Mouse (Mus musculus) bone marrow macrophage, adult 2 months (primary cell): ENCODE measurements around the gene Tmco3. TPM values are rescaled to one million over a fixed set of nuclear protein-coding genes. Genes with fewer than 3 reads are reported as not detected.

Experiments used
- H3K27ac ChIP-seq: 2 replicates; pipeline ENCODE4 v1.5.1; 2012; ENCODE audit warnings: low read depth, low read length; ENCODE audit not compliant: insufficient read depth
- H3K4me1 ChIP-seq: 2 replicates; pipeline ENCODE4 v1.6.1; 2012; ENCODE audit warnings: low read length; ENCODE audit not compliant: control insufficient read depth, insufficient read depth
- H3K4me3 ChIP-seq: 2 replicates; pipeline ENCODE4 v1.5.1; 2012; ENCODE audit warnings: mild to moderate bottlenecking, low read length, moderate library complexity; ENCODE audit not compliant: insufficient read depth
- CTCF ChIP-seq: IDR thresholded peaks from 2 replicates; pipeline ENCODE4 v1.5.1; 2012; ENCODE audit warnings: low read depth, mild to moderate bottlenecking, low read length, moderate library complexity
- POLR2A ChIP-seq: IDR thresholded peaks from 2 replicates; pipeline ENCODE4 v1.6.1; 2012; ENCODE audit warnings: mild to moderate bottlenecking, low read depth, low read length, borderline replicate concordance
- polyA plus RNA-seq: library from polyadenylated mRNA; stranded (reverse); fragments of >200 nt; gene quantifications from 2 replicates; pipeline ENCODE4 v1.2.4, GENCODE M21; 2012; ENCODE audit not compliant: missing spikeins, insufficient read depth, insufficient read length

Gene Tmco3
- polyA plus RNA-seq, 1 experiment, result 36.8 TPM

DNA sequence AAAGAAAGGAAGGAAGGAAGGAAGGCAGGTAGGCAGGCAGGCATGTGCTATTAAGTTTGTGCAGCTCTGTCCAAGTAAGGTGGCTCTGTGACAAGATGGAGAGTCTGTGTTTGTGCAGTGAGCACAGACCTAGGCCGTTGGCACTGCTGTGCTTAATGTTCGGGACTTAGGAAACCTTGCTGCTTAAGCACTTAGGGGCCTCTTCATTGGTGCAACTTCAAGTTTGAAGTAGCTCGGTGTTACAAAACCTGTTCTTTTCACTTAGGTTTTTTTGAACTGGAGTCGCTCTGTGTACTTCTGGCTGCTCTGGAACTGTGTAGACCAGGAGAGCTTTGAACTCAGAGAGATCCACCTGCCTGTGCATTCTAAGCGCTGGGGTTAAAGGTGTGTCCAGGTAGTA is 15.2 kb upstream of the Tmco3 start:
- H3K4me1 ChIP-seq, result peaks cover 2% of the 10 kb centered on the region; the same call in 1 of the 2 replicates
- no peak overlapping the region for H3K27ac ChIP-seq
- no peak for TF ChIP-seq POLR2A
- TF ChIP-seq CTCF, result no peak
- H3K4me3 ChIP-seq, result no peak overlapping the region

DNA sequence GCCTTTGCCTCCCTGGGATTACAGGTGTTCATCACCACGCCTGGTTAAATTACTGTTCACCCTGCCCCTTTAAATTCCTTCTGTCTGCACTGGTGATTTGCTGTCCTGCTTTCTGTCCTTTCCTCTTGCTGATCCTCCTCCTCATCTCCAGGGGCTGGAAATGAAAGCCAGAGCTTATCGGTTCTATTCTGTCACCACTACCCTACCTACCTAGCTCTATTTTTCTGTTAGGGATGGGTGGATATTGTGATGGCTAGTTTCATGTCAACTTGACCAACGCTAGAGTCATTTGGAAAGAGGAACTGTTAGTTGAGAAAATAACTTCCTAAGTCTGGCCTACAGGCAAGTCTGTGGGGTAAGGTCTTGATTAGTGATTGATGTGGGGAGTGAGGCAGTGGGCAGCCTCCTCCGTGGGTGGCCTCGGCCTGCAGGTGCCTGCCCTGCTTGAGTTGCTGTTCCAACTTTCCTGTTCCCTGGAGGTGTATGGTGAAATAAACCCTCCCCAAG is 11.0 kb upstream of the Tmco3 start:
- H3K4me3 ChIP-seq, result no peak overlapping the region
- TF ChIP-seq CTCF (no peak), POLR2A (no peak)
- H3K27ac ChIP-seq, result no peak overlapping the region
- peaks cover 2% of the 10 kb centered on the region; the same call in 1 of the 2 replicates for H3K4me1 ChIP-seq

DNA sequence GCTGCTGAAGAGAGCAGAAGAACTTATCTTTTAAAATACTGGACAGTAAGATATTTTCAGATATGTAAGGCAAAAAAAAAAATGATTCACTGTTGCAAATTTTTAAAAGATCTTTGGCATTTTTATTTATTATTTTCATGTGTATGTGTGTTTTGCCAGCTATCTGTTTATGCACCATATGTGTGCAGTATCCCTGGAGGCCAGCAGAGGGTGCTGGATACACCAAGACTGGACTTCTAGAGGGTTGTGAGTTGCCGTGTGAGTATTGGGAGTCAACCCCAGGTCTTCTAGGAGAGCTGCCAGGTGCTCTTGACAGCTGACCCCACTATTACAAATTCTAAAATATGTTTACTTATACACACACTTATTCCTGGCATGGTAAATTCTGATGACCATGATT is 4.8 kb upstream of the Tmco3 start:
- Histone ChIP-seq H3K4me1 (peaks cover 6% of the 10 kb centered on the region), H3K4me3 (no peak overlapping the region), H3K27ac (no peak overlapping the region)
- TF ChIP-seq CTCF (peak; percentile 40; the same call in 1 of the 2 replicates), POLR2A (no peak)

DNA sequence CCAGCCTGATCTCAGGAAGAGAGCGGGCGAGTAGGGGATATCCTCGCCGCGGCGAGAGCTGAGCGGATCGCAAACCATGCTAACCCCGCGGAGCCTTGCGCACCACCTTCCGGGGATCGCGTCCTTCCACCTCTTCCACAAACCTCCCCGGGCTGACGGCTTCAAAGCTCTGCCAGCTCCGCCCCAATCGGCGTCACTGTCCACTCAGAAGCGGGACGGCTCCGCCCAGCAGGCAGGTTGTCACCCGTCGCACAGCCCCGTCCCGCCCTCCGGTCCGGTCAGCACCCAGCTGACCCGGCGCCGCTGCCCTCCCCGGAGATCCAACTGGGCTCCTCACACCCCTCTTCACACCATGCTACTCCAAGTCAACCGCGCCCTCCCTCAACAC is 692 bp upstream of the Tmco3 start:
- Histone ChIP-seq H3K27ac (peak overlapping the region; percentile 89), H3K4me3 (peak overlapping the region; percentile 86), H3K4me1 (peaks cover 12% of the 10 kb centered on the region)
- TF ChIP-seq CTCF (no peak), POLR2A (peak; percentile 57; the same call in 1 of the 2 replicates)

DNA sequence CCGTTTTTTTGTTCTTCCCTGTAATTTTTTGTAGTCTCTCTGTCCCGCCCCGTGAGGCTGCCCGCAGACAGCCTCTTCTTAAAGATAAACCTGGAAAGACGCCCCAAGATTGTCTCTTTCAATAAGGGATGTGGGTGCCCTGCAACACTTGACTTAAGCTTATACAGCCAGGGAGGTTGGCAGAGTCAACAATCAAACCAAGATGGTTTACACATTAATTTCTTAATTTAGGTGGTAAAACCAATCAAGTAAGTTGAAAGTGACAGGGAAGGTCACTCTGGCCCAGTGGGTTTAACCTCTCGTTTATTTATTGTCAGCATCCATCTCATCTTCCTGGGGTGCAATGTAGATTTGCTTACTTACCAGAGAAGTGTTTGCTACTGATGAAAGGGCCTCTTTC is 656 bp downstream of the Tmco3 start:
- peak overlapping the region; percentile 86 for H3K4me3 ChIP-seq
- no peak overlapping the region for H3K27ac ChIP-seq
- peaks cover 20% of the 10 kb centered on the region for H3K4me1 ChIP-seq
- TF ChIP-seq POLR2A (no peak), CTCF (no peak)

DNA sequence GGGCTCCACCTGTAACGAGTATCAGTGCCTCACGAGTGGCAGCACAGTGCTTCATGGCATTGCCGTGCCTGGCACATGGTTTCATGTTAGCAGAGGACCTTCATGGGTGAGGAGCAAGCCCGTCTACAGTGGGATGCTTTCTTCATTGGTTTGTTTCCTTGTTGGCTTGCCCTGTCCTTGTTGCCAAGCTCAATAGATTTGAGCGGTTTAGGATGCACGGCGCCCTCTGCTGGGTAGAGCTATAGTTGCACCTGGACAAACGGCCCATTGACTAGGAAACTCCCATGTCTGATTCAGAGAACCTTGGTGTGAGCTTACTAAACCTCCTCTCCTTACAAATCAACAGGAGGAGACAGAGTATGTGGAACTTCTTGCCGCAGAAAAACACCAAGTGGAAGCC is 4.4 kb downstream of the Tmco3 start:
- Histone ChIP-seq H3K27ac (no peak overlapping the region), H3K4me3 (no peak overlapping the region), H3K4me1 (peaks cover 23% of the 10 kb centered on the region)
- TF ChIP-seq CTCF (peak; percentile 43), POLR2A (no peak)

DNA sequence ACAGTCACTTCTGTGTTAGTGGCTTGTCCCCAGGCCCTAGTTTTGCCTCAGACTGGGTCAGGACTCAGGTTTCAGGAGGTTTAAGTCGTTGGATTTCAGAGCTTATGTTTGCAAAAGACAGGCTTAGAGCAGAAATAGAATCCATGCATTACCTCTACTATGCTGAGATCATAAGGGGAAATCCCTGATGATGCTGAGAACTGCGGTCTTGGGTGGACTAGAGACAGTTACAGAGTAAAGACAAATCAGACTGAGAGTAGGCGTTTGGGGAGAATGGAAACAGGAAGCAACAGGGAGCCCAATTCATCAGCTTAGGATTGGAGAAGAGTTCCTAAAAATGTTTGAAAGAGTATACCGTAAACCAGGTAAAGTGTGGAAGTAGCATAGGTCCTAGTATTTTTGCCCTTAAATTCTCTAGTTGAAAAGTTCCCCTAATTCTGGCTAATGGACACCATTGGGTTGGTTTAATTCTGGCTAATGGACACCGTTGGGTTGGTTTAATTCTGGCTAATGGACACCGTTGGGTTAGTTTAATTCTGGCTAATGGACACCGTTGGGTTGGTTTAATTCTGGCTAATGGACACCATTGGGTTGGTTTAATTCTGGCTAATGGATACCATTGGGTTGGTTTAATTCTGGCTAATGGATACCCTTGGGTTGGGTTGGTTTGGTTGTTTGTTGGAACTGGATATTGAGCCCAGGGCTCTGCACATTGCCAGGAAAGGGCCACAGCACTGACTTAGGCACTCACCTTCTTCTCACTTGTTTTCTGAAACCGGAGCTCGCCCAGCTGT is 5.9 kb downstream of the Tmco3 start:
- H3K27ac ChIP-seq, result peak overlapping the region; percentile 39; the same call in 1 of the 2 replicates
- TF ChIP-seq CTCF, result no peak
- TF ChIP-seq POLR2A, result no peak
- H3K4me1 ChIP-seq, result peaks cover 21% of the 10 kb centered on the region
- no peak overlapping the region for H3K4me3 ChIP-seq

DNA sequence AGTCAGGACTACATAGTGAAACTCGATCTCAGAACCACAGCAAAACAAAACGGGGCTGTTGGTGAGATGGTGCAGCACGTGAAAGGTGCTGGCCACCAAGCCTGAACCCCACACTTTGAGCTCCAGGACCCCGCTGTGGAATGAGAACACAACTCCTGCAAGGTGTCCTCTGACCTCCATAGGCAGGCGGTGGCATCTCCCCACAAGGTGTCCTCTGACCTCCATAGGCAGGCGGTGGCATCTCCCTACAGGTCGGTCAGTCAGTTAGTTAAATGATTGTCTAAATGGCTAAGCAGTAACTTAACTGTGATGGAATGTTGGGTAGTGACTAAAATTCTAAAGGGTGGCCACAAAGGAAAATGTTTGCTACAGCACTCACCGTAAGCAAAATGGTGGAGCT is 11.6 kb downstream of the Tmco3 start:
- H3K27ac ChIP-seq, result no peak overlapping the region
- no peak overlapping the region for H3K4me3 ChIP-seq
- TF ChIP-seq CTCF (no peak), POLR2A (no peak)

DNA sequence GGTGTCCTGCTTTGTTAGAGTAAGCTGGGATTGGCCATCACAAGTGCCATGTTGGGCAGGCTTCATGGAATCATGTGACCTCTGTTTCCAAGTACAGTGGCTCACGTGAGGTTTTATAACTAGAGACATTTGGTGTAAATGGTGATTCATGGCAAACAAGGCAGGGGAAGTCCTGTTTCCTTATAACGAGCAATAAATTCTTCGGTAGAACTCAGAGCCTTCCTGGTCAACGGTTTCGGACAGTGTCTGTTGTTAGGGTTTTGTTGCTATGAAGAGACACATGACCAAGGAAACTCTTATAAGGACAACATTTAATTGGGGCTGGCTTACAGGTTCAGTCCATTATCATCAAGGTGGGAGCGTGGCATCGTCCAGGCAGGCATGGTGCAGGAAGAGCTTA is 13.0 kb downstream of the Tmco3 start:
- TF ChIP-seq POLR2A (no peak), CTCF (no peak)
- Histone ChIP-seq H3K4me3 (no peak overlapping the region), H3K4me1 (no peaks in the 10 kb centered on the region), H3K27ac (no peak overlapping the region)

More for the DNA sequence above, 11.6 kb downstream of the Tmco3 start:
- H3K4me1 ChIP-seq, result peaks cover 2% of the 10 kb centered on the region; the same call in 1 of the 2 replicates

DNA sequence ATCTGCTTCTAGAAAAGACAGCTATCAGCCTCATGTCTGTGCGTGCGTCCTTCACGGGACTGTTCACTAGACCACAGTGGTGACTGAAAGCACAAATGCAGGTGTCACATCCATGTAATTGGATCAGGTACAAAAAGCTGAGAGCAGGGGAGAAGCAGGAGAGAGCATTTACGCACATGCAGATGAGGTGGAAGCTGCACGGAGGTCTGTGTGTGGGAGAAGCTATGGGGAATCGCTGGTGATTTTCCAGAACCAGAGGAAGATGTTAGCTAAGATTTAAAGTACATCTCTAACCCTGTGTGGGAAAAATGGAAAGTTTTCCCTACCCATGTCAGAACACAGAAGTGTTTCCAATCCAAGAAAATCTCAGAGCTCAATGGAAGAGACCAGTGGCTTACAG is 17.5 kb downstream of the Tmco3 start:
- no peak overlapping the region for H3K4me3 ChIP-seq
- H3K27ac ChIP-seq, result no peak overlapping the region
- TF ChIP-seq POLR2A (no peak), CTCF (no peak)
- H3K4me1 ChIP-seq, result no peaks in the 10 kb centered on the region
